Mouse (Mus musculus) kidney, embryonic 14.5 days (tissue): Measurements from ENCODE around the gene Eif2b4. TPM values are rescaled to one million over a fixed set of nuclear protein-coding genes. Genes with fewer than 3 reads are reported as not detected.
"Not testable (repeated sequence)": the region's sequence is repeated elsewhere in the genome, so short reads cannot be mapped to it uniquely, and the experiment has no call there.

ENCODE experiments used
- ATAC-seq: fragments of 200-750 bp; cut with Nextera tagmentation; 2 replicates; pipeline ENCODE4 v1.8.0; 2017; ENCODE audit warnings: moderate number of reproducible peaks, mild to moderate bottlenecking, moderate TSS enrichment, moderate library complexity; ENCODE audit not compliant: low FRiP score, low TSS enrichment
- H3K27ac ChIP-seq: fragments of 300-500 bp; sonication (generic); 2 replicates; pipeline ENCODE4 v1.5.1; 2014; ENCODE audit warnings: low read depth, mild to moderate bottlenecking, low read length, moderate library complexity, mixed read lengths
- H3K27me3 ChIP-seq: fragments of 300-500 bp; sonication (generic); 2 replicates; pipeline ENCODE4 v1.6.1; 2014; ENCODE audit warnings: mild to moderate bottlenecking, low read length; ENCODE audit not compliant: control insufficient read depth, insufficient read depth
- H3K36me3 ChIP-seq: fragments of 300-500 bp; sonication (generic); 2 replicates; pipeline ENCODE4 v1.6.1; 2014; ENCODE audit warnings: low read length, mixed read lengths; ENCODE audit not compliant: control insufficient read depth, insufficient read depth
- H3K4me1 ChIP-seq: fragments of 300-500 bp; sonication (generic); 2 replicates; pipeline ENCODE4 v1.6.1; 2014; ENCODE audit warnings: low read length, mixed read lengths; ENCODE audit not compliant: control insufficient read depth, insufficient read depth
- H3K4me2 ChIP-seq: fragments of 300-500 bp; sonication (generic); replicated peaks from 2 replicates; pipeline ENCODE4 v1.6.1; 2014; ENCODE audit warnings: low read depth, mild to moderate bottlenecking, low read length
- H3K4me3 ChIP-seq: fragments of 300-500 bp; sonication (generic); 2 replicates; pipeline ENCODE4 v1.5.1; 2014; ENCODE audit warnings: mild to moderate bottlenecking, low read length
- H3K9ac ChIP-seq: fragments of 300-500 bp; sonication (generic); 2 replicates; pipeline ENCODE4 v1.6.1; 2014; ENCODE audit warnings: low read depth, mild to moderate bottlenecking, low read length, moderate library complexity
- H3K9me3 ChIP-seq: fragments of 300-500 bp; sonication (generic); 2 replicates; pipeline ENCODE4 v1.6.1; 2016; ENCODE audit warnings: low read length; ENCODE audit not compliant: control insufficient read depth
- WGBS: fragments of 180-500 bp; shearing (Covaris S2); extraction: QIAGEN DNeasy Blood & Tissue Kit; methylation state at CpG from one replicate; pipeline ENCODE4 v1.1.7; 2014; 5-methylcytosine and 5-hydroxymethylcytosine counted together
- polyA plus RNA-seq: library from polyadenylated mRNA; unstranded; fragments of >200 nt; fragmentation: Nextera tagmentation; extraction: Ambion mirVana; gene quantifications from 2 replicates; pipeline ENCODE4 v1.2.1, GENCODE M21; 2014

The Eif2b4 gene
- polyA plus RNA-seq, 1 experiment from 2014 or later, result 67.3 TPM

DNA sequence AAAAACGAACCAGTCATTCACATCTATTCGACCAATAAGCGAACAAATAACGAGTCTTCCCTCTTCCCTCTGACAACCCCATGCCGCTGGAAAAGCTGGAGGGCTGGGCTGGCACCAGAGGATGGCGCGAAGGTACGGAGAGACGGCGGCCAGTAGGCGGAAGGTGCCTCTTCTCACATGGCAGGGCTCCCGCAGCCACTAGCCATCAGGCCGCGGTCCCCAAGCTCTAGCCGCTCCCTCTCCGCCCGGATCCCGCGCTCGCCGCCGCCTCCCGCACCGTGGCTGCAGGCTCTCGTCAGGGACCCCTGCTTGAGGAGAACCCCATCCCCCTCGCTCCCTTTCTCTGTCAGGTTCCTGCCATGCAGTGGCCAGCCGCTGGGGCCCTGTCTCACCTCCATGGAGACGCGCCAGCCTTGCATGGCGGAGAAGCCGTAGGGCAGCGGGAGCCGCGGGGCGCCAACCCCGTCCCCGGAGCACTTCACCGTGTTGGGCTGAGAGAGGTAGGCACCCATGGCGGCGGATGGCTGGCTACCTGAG is 26.7 kb upstream of the Eif2b4 start:
- Histone ChIP-seq H3K36me3 (no peaks in the 10 kb centered on the region), H3K9ac (peak overlapping the region; percentile 85), H3K4me3 (peak overlapping the region; percentile 87), H3K9me3 (no peaks in the 10 kb centered on the region), H3K4me1 (no peaks in the 10 kb centered on the region; the same call in 1 of the 2 replicates), H3K27ac (peak overlapping the region; percentile 95), H3K27me3 (no peaks in the 10 kb centered on the region), H3K4me2 (peak overlapping the region; percentile 64)
- under 1% methylated on average over 39 of the region's 40 CpGs for WGBS
- ATAC-seq, result peak; percentile 78

DNA sequence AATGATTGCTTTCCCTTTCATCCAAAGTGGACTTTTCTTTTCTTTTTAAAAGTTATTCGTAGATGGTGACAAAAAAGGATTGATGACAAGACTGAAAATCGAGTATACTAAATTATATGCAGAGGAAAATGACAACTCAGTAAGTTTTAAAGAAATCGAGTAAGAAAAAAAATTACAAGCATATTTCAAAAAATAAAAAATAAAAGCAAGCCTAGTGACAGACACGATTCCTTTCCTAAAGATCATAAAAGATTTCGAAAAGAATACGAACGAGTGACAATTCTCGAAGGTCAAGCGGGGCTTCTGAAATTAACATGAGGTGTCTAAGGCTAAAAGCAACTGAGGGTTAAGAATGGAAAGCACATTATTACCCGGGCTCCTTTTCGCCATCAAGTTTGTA is 26.2 kb upstream of the Eif2b4 start:
- 2% methylated on average over 11 of the region's 11 CpGs for WGBS
- H3K9ac ChIP-seq, result peak overlapping the region; percentile 85
- no peaks in the 10 kb centered on the region; the same call in 1 of the 2 replicates for H3K4me1 ChIP-seq
- H3K4me2 ChIP-seq, result peak overlapping the region; percentile 64
- no peak for ATAC-seq
- H3K36me3 ChIP-seq, result no peaks in the 10 kb centered on the region
- H3K27me3 ChIP-seq, result no peaks in the 10 kb centered on the region
- peak overlapping the region; percentile 87 for H3K4me3 ChIP-seq
- peak overlapping the region; percentile 95; the same call in 1 of the 2 replicates for H3K27ac ChIP-seq
- H3K9me3 ChIP-seq, result no peaks in the 10 kb centered on the region

DNA sequence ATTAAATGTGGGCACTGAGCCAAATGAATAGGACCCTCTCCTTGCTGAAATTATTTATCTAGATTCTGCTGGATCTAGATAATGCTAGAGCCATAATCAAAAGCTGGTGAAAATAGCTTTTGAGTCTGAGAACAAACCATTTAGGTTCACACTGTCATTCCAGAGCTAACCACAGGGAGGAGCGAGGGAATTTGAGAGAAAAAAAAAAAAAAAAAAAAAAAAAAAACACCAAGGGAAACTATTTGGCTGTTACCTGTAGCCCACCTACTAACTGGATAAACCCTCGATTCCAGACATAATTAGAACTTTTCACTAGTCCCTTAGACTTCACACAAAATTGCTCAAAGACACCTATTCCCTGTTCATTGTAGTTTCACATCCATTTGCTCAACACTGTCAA is 25.8 kb upstream of the Eif2b4 start:
- Histone ChIP-seq H3K9ac (peak overlapping the region; percentile 85; the same call in 1 of the 2 replicates), H3K36me3 (no peaks in the 10 kb centered on the region), H3K4me3 (peak overlapping the region; percentile 87), H3K4me1 (no peaks in the 10 kb centered on the region; the same call in 1 of the 2 replicates), H3K27ac (no peak overlapping the region), H3K9me3 (no peaks in the 10 kb centered on the region), H3K4me2 (peak overlapping the region; percentile 64), H3K27me3 (no peaks in the 10 kb centered on the region)
- 1% methylated on average over 2 of the region's 2 CpGs for WGBS
- no peak for ATAC-seq

DNA sequence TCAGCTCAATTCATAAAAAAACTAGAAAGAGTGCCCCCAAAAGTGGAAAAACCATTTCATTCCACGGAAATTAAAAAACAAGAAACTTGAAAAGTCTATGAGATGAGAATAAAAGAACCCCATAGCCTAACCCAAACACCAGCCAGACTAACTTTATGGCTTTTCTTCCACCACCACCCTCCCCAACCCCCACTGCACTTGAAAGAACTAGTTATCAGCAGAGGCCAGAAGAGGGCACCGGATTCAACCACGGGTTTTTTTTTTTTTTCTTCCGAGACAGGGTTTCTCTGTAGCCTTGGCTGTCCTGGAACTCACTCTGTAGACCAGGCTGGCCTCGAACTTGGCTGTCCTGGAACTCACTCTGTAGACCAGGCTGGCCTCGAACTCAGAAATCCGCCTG is 25.1 kb upstream of the Eif2b4 start:
- Histone ChIP-seq H3K4me1 (no peaks in the 10 kb centered on the region; the same call in 1 of the 2 replicates), H3K4me3 (no peak overlapping the region), H3K27ac (no peak overlapping the region), H3K9me3 (no peaks in the 10 kb centered on the region), H3K27me3 (no peaks in the 10 kb centered on the region), H3K9ac (no peak overlapping the region), H3K36me3 (no peaks in the 10 kb centered on the region), H3K4me2 (no peak overlapping the region)
- 61% methylated on average over 7 of the region's 7 CpGs for WGBS
- no peak for ATAC-seq

DNA sequence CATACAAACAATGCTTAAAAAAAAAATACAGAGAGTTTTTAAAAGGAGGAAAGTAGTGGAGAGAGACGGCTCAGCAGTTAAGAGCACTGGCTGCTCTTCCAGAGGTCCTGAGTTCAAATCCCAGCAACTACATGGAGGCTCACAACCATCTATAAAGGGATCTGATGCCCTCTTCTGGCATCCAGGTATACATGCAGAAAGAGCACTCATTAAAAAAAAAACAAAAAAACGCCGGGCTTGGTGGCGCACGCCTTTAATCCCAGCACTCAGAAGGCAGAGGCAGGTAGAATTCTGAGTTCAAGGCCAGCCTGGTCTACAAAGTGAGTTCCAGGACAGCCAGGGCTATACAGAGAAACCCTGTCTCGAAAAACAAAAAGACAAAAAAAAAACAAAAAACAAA is 23.3 kb upstream of the Eif2b4 start:
- not testable (repeated sequence) for ATAC-seq, H3K36me3 ChIP-seq, H3K4me1 ChIP-seq, H3K4me2 ChIP-seq, H3K9ac ChIP-seq, H3K4me3 ChIP-seq, H3K9me3 ChIP-seq, H3K27ac ChIP-seq, H3K27me3 ChIP-seq
- WGBS, result 90% methylated on average over 6 of the region's 6 CpGs

DNA sequence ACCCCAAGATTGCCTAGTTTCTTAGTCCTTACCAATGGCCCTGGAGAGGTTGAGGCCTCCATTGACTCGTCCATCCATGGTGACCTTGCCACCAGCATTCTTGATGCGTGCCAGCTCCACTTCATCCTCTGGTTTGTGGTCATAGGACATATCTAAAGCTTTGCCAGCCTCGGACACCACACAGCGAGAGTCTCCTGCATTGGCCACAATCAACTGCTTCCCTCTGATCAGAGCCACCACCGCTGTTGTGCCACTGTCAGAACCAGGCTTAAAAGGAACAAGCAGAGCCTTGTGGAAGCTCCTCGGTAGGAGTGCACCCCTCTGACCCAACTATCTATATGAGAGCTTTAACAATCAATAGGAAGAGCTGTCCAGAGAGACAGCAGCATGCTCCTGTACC is 11.2 kb upstream of the Eif2b4 start:
- peaks cover 6% of the 10 kb centered on the region for H3K9me3 ChIP-seq
- ATAC-seq, result no peak
- no peaks in the 10 kb centered on the region for H3K27me3 ChIP-seq
- peaks cover 72% of the 10 kb centered on the region for H3K36me3 ChIP-seq
- H3K27ac ChIP-seq, result no peak overlapping the region
- no peak overlapping the region for H3K4me2 ChIP-seq
- H3K4me3 ChIP-seq, result no peak overlapping the region
- peaks cover 7% of the 10 kb centered on the region; the same call in 1 of the 2 replicates for H3K4me1 ChIP-seq
- H3K9ac ChIP-seq, result no peak overlapping the region
- 95% methylated on average over 6 of the region's 6 CpGs for WGBS

DNA sequence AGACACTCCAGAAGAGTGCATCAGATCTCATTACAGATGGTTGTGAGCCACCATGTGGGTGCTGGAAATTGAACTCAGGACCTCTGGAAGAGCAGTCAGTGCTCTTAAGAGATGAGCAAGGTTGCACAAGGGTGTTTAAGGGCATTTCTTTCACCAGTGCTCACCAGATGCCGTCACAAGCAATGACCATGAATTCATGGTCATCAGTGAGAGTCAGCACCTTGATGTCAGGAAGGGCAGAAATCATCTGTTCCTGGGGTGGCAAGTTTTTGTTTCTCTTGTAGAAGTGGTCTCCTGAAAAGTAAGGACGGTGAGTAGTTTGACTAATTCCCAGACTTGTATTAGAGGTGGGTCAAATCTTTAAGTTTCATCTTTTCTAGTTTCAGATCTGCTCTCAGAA is 10.6 kb upstream of the Eif2b4 start:
- no peak overlapping the region for H3K4me2 ChIP-seq
- WGBS, result 89% methylated on average over 2 of the region's 2 CpGs
- ATAC-seq, result no peak
- H3K36me3 ChIP-seq, result peaks cover 78% of the 10 kb centered on the region
- H3K9ac ChIP-seq, result no peak overlapping the region
- H3K27ac ChIP-seq, result no peak overlapping the region
- H3K9me3 ChIP-seq, result peaks cover 6% of the 10 kb centered on the region
- peaks cover 7% of the 10 kb centered on the region; the same call in 1 of the 2 replicates for H3K4me1 ChIP-seq
- no peaks in the 10 kb centered on the region for H3K27me3 ChIP-seq
- no peak overlapping the region for H3K4me3 ChIP-seq

DNA sequence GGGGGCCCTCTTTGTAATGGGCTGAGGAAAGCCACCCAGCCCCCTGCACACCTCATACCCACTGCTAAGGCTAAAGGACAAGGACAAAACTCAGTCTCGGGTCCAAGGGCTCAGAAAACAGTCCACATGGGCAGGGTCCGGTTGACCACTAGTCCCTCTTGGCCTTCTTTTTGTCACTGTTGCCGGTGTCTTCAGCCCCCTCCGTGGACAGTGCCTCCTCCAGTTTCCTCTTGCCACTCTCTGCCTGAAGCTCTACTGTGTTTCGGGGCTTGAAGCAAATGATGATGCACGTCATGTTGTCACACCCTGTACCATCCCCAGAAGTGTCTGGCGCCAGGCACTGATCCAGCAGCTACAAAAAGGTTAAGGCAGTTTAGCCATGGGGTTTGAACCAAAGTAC is 9.7 kb upstream of the Eif2b4 start:
- Histone ChIP-seq H3K4me2 (peak overlapping the region; percentile 61), H3K4me1 (peaks cover 7% of the 10 kb centered on the region; the same call in 1 of the 2 replicates), H3K27me3 (no peaks in the 10 kb centered on the region), H3K9ac (peak overlapping the region; percentile 44; the same call in 1 of the 2 replicates), H3K36me3 (peaks cover 79% of the 10 kb centered on the region), H3K9me3 (peaks cover 6% of the 10 kb centered on the region), H3K27ac (peak overlapping the region; percentile 65), H3K4me3 (peak overlapping the region; percentile 64; the same call in 1 of the 2 replicates)
- 82% methylated on average over 7 of the region's 7 CpGs for WGBS
- ATAC-seq, result no peak

DNA sequence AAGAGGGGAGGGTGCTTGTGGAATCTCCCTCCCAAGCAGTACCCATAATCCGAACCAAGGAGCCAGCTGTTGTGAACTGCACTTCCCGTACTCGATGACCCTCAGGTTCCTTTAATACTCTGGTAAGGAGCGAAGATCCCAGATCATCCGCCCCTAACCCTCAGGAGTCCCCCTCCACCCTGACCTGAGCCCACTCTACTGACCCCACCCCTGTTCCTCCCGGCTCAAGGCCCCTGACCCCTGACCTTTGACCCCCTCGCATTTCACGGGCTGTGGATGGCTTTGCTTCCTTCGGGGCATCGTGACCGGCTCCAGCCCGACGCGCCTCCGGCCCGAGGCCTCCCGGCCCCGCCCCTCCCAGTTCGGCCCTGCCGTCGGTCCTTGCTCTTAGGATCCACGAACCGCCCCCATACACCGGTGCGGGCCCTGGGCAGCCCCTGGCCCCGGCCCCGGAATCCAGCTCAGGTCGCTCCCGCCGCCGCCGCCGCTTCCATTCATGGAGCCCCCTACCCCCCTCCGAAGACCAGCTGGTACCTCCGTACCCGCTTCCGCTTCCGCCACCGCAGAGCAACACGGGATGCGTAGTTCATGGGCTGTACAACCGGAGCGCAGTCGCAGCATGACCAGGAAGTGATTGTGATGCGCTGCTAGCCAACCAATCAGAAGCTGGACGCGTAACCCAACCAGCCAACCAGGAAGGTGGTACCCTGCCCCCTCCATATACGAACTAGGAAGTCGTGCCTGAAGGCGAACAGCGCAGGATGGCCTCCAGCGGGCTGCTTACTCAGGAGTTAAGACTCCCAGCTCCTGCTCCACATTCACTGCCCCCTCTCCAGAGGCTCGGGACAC is 8.7 kb upstream of the Eif2b4 start, which contains the start of gene Zfp513:
Gene Zfp513, minus strand, starts transcription at position 562 of the 849 bp plus-strand sequence.
- H3K36me3 ChIP-seq, result peaks cover 79% of the 10 kb centered on the region
- peak within 1 kb of the TSS; percentile 88 for H3K9ac ChIP-seq
- peak within 1 kb of the TSS; percentile 79 for H3K4me2 ChIP-seq
- H3K4me3 ChIP-seq, result peak within 1 kb of the TSS; percentile 64
- no peaks in the 10 kb centered on the region for H3K27me3 ChIP-seq
- ATAC-seq, result peak; percentile 95
- H3K9me3 ChIP-seq, result peaks cover 6% of the 10 kb centered on the region
- H3K4me1 ChIP-seq, result peaks cover 7% of the 10 kb centered on the region; the same call in 1 of the 2 replicates
- under 1% methylated on average over 53 of the region's 53 CpGs for WGBS
- H3K27ac ChIP-seq, result peak within 1 kb of the TSS; percentile 70
